Mouse (Mus musculus) urinary bladder, postnatal 10 days (tissue): ENCODE data around the gene C1qtnf9.

Experiments
- DNase-seq: peaks from one replicate; pipeline ENCODE4 v3.0.0; 2022; ENCODE audit warnings: low spot score

Gene C1qtnf9

GRCm38 (mm10) chr14:60790103-60790502, 22.2 kb downstream of the C1qtnf9 start:
- no peak for DNase-seq

- no peak for DNase-seq
Measured at GRCm38 (mm10) chr14:60796600-60797322, 28.8 kb downstream of the C1qtnf9 start.

DNA sequence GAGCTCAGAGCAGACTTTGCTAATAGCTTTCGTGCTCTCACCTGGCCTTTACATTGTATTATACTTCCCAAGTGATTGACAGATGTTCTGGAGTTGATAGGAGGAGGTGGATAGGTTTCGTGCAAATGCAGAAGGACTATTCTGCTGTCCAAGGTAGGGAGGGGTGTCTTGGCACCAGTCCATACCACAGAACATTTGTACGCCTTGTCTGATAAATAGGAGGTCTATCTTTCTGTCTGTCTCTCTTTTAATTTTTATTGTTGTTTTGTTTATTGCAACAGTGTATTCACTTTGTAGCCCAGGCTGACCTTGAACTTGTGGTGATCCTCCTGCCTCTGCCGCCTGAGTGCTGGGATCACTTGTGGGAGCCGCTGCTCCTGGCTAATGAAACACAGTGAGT, 29.7 kb downstream of the C1qtnf9 start:
- no peak for DNase-seq

GRCm38 (mm10) chr14:60798721-60799120, 30.8 kb downstream of the C1qtnf9 start:
- no peak for DNase-seq

GRCm38 (mm10) chr14:60799762-60800728, 32.1 kb downstream of the C1qtnf9 start:
- DNase-seq = no peak

GRCm38 (mm10) chr14:60802026-60802425, 34.1 kb downstream of the C1qtnf9 start:
- DNase-seq = no peak

- no peak for DNase-seq
Measured at GRCm38 (mm10) chr14:60804978-60805377, 37.0 kb downstream of the C1qtnf9 start.

DNA sequence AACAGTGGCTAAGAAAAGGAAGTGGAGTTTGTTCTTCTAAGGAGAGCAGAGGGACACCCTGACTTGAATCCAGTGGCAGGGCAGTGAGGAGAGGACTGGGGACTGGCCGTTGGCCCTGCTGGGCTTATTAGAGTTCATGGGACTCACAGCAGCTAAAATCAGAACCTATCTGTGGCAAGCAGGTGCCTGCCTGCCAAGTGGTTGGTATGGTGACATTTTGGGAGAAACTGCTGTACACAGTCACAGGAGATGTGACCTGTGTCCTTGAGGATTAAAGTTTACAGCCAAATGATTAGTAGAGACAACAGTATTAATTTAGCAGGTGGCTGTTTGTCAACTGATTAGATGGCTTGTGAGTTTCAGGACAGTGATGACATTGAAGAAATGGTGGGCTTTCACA, 37.9 kb downstream of the C1qtnf9 start:
- no peak for DNase-seq

DNA sequence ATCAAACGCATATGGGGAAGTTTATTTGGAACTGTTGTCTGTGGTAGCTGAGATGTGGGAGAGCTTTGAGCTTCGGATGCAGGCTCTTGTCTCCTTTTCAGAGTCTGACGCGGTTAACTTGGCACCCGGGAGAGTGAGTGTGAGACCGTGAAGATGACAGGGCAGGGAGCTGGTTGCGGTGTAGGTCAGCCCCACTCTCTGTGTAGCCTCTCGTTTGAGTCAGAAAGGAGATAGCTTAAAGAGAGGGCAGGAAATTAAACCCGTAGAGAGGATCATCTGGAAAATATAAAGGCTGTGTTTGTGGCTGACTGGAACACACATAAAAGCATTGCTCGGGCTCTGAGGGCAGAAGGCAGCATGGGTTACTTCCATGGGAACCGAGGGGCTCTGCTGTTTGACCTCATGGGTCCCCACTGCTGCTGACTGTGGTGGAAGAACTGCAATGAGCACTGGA, 39.0 kb downstream of the C1qtnf9 start:
- DNase-seq = no peak

GRCm38 (mm10) chr14:60809881-60810280, 41.9 kb downstream of the C1qtnf9 start:
- DNase-seq = no peak

DNA sequence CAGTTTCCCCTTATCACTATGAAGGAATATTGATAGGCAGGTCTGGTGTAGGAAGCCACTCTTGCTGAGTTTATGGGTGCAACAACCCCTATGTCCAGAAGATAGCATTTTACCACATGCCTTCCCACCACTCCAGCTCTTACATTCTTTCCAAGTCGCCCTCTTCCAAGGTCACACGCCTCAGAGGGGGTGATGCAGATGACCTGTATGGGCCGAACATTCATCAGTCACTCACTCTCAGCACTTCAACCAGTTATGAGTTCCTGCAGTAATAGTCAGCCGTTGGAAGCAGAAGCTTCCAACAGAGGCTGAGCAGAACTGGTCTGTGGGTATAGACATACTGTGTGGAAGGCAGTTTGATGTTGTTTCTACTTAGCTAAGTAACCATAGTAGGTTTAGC, 43.6 kb downstream of the C1qtnf9 start:
- DNase-seq = no peak

GRCm38 (mm10) chr14:60815098-60815497, 47.2 kb downstream of the C1qtnf9 start:
- no peak for DNase-seq

DNA sequence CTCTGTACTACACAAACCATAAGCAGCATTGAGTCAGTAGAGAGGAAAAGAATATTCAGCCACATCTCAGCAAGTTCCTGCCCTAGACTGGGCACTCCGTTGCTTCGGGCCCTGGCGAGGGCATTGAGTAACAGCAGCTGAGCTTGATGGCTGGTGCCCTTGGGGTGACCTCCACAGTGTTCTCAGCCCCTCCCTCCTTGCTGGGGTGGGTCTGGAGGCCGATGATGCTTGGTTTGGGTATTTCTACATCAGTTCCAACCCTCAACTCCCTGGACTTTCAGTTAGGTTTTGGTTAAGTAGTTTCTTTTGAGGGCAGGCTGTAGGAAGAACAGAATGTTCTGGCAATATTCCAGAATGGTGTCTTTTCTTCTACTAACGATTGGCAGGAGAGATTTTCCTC, 50.1 kb downstream of the C1qtnf9 start:
- no peak for DNase-seq

DNA sequence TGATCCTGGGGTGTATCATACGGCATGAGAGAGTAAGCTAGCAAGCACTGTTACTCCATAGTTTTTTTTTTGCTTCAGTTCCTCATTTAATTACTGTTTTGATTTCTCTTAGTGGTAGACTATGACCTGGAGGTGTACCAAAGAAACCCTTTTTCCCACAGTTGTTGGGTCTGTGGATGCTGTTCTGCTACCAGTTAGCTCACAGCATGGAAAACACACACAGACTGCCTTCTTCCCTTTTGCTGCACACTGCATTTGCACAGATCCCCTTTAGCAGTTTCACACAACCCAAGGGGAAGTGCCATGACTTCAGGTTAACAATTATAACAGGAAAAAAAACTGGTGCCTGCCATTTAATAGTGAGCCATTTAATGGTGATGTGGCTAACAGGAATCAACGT, 62.2 kb downstream of the C1qtnf9 start:
- DNase-seq = no peak
